Mouse (Mus musculus) kidney, embryonic 14.5 days (tissue): ENCODE measurements at regions not wholly inside any gene's neighbourhood (a gene's known extent, or its start where the extent isn't known, plus 50 kb on each side); places are given as distances from the start of the nearest gene placed in this dataset.

Experiments
- ATAC-seq: fragments of 200-750 bp; cut with Nextera tagmentation; 2 replicates; pipeline ENCODE4 v1.8.0; 2017; ENCODE audit warnings: moderate number of reproducible peaks, mild to moderate bottlenecking, moderate TSS enrichment, moderate library complexity; ENCODE audit not compliant: low FRiP score, low TSS enrichment
- H3K27ac ChIP-seq: fragments of 300-500 bp; sonication (generic); 2 replicates; pipeline ENCODE4 v1.5.1; 2014; ENCODE audit warnings: low read depth, mild to moderate bottlenecking, low read length, moderate library complexity, mixed read lengths
- H3K27me3 ChIP-seq: fragments of 300-500 bp; sonication (generic); 2 replicates; pipeline ENCODE4 v1.6.1; 2014; ENCODE audit warnings: mild to moderate bottlenecking, low read length; ENCODE audit not compliant: control insufficient read depth, insufficient read depth
- H3K36me3 ChIP-seq: fragments of 300-500 bp; sonication (generic); 2 replicates; pipeline ENCODE4 v1.6.1; 2014; ENCODE audit warnings: low read length, mixed read lengths; ENCODE audit not compliant: control insufficient read depth, insufficient read depth
- H3K4me1 ChIP-seq: fragments of 300-500 bp; sonication (generic); 2 replicates; pipeline ENCODE4 v1.6.1; 2014; ENCODE audit warnings: low read length, mixed read lengths; ENCODE audit not compliant: control insufficient read depth, insufficient read depth
- H3K4me2 ChIP-seq: fragments of 300-500 bp; sonication (generic); replicated peaks from 2 replicates; pipeline ENCODE4 v1.6.1; 2014; ENCODE audit warnings: low read depth, mild to moderate bottlenecking, low read length
- H3K4me3 ChIP-seq: fragments of 300-500 bp; sonication (generic); 2 replicates; pipeline ENCODE4 v1.5.1; 2014; ENCODE audit warnings: mild to moderate bottlenecking, low read length
- H3K9ac ChIP-seq: fragments of 300-500 bp; sonication (generic); 2 replicates; pipeline ENCODE4 v1.6.1; 2014; ENCODE audit warnings: low read depth, mild to moderate bottlenecking, low read length, moderate library complexity
- H3K9me3 ChIP-seq: fragments of 300-500 bp; sonication (generic); 2 replicates; pipeline ENCODE4 v1.6.1; 2016; ENCODE audit warnings: low read length; ENCODE audit not compliant: control insufficient read depth
- WGBS: fragments of 180-500 bp; shearing (Covaris S2); extraction: QIAGEN DNeasy Blood & Tissue Kit; methylation state at CpG from one replicate; pipeline ENCODE4 v1.1.7; 2014; 5-methylcytosine and 5-hydroxymethylcytosine counted together

DNA sequence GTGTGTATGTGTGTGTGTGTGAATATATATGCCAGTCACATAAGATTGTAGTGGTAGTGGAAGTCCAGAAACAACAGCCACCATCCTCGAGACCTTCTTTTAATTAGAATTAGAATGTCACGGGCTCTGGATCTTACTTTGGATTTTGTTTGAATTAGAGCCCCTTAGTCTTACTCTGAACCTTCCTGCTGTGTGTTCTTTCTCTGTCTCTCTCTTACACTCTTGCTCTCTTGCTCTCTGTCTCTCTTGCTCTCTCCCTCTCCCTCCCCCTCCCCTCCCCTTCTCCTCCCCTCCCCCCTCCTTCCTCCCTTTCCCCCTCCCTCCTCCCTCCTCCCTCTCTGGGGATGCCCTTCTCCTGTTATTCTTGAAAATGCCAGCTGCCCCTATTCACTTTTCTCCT, 53.1 kb upstream of the Mdm1 start:
- Histone ChIP-seq H3K27ac (no peak overlapping the region), H3K4me3 (no peak overlapping the region), H3K36me3 (no peaks in the 10 kb centered on the region), H3K4me2 (no peak overlapping the region), H3K9me3 (no peaks in the 10 kb centered on the region), H3K9ac (no peak overlapping the region), H3K4me1 (no peaks in the 10 kb centered on the region; the same call in 1 of the 2 replicates), H3K27me3 (no peaks in the 10 kb centered on the region)
- 74% methylated on average over 2 of the region's 2 CpGs for WGBS
- no peak for ATAC-seq

DNA sequence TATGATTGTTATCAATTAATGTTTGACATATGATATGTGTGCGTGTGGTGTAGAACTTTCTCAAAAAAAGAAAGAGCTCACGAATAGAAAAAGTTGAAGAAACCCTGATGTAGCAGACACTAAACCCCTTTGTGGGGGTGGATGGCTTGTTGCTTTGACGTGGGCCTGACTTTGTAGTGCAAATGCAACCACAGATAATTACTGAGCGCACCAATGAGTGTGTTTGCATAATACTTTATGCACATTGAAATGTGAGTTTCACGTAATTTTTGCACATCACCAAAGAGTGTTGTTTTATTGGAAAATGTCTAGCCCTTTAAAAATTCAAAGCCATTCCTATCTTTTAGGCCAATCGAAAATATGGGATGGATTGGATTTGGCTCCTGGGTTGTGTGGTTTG, 51.7 kb upstream of the Mdm1 start:
- Histone ChIP-seq H3K27ac (no peak overlapping the region), H3K4me1 (peaks cover 3% of the 10 kb centered on the region; the same call in 1 of the 2 replicates), H3K9me3 (no peaks in the 10 kb centered on the region), H3K27me3 (no peaks in the 10 kb centered on the region), H3K4me2 (no peak overlapping the region), H3K9ac (no peak overlapping the region), H3K4me3 (no peak overlapping the region), H3K36me3 (no peaks in the 10 kb centered on the region)
- 85% methylated on average over 6 of the region's 6 CpGs for WGBS
- ATAC-seq, result no peak

DNA sequence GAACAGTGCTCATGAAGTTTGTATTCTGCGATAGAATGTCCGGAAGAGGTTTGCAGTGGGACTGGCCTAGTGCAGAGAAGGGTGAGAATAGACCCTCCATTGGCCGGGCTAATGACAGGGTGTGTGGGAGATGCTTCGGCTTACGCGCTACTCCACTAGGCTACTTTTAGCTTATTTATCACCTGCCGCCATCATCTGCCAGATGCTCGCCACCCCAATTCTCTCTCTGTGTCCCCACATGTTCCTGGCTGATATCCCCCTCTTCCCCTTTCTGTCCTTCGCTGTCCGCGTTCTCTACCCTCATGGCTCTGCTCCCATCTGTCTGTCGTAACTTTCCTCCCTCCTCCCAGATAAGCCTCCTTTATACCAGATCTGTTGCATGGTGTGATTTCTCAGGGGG, 50.1 kb upstream of the Mdm1 start:
- Histone ChIP-seq H3K36me3 (no peaks in the 10 kb centered on the region), H3K4me2 (no peak overlapping the region), H3K27ac (no peak overlapping the region), H3K27me3 (no peaks in the 10 kb centered on the region), H3K4me1 (peaks cover 3% of the 10 kb centered on the region; the same call in 1 of the 2 replicates), H3K9me3 (no peaks in the 10 kb centered on the region), H3K4me3 (no peak overlapping the region), H3K9ac (no peak overlapping the region)
- WGBS, result 91% methylated on average over 12 of the region's 12 CpGs
- no peak for ATAC-seq
